Mouse (Mus musculus) adrenal gland, adult 18-20 months (tissue): ENCODE data around the gene Arhgap10. TPM values are rescaled to one million over a fixed set of nuclear protein-coding genes. Genes with fewer than 3 reads are reported as not detected.

Experiments used
- DNase-seq, 2 experiments: peaks; one replicate each; pipeline ENCODE4 v3.0.0; 2021 to 2022; ENCODE audit warnings: low spot score in 2 of 2
- total RNA-seq, 2 experiments: library from RNA; stranded (reverse); gene quantifications; 1 replicate in 1 of 2; 2 replicates in 1 of 2; pipeline ENCODE4 v1.2.3; 2021

The Arhgap10 gene
- total RNA-seq, 2 experiments from 2014 or later, result 12.3 to 26.2 TPM

DNA sequence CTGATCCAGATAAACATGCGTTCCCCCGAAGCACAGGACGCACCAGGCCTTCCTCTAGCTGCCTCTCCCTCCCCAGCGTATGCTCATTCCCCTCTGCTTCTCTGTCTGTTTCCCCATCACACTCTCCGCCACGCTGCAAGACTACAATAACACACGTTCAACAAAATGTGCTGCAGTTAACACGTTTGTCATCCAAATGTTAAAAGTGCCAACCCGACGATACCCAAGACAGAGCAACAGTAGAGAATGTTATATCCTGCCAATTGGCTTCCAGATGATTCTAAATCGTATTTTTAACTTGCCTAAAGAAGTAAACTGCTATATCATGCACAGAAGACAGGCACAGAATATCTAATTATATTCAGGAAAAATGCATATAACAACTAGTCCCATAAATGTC, 223.2 kb downstream of the Arhgap10 start:
- DNase-seq, result no peak

GRCm38 (mm10) chr8:77292649-77293048, 225.1 kb downstream of the Arhgap10 start:
- no peak for DNase-seq

DNA sequence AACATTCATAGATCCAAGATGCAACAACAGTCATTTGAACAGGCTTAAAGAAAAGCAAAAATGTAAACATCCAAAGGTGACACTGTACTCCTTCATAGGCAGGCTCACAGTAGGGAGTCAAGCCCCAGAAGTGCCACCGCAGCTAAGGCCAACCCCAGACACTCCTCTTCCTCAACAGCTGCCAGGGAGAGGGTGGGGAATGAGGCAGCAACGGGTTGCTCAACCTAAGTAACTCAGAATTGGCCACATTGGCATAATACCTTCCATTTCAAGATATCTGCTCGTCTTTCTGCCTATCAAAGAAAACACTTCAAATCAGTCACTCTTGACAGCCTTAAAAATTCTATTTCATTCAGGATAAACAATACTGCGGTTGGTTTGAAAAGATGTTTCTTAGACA, 225.6 kb downstream of the Arhgap10 start:
- DNase-seq, result no peak

- DNase-seq, result no peak
Observed at GRCm38 (mm10) chr8:77288492-77288891, 229.3 kb downstream of the Arhgap10 start.

DNA sequence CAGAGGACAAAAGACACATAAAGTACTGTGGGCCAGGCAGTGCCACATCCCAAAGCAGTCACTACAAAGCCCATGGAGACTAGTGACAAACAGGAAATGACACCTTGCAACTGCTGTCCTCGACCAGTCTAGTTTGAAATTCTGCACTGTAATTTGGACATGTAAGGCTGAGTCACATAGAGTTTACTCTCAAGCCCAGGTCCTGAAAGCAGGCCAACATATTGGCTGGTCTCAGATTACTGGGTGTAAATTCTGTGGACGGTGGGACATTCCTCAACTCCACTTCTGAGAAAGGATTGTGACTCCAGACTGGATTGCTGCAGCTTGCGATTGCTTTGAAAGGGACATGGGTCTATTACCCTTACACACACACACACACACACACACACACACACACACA, 229.7 kb downstream of the Arhgap10 start:
- DNase-seq, result no peak

GRCm38 (mm10) chr8:77284473-77284872, 233.3 kb downstream of the Arhgap10 start:
- no peak for DNase-seq

GRCm38 (mm10) chr8:77282605-77283236, 235.0 kb downstream of the Arhgap10 start:
- DNase-seq, result no peak

DNA sequence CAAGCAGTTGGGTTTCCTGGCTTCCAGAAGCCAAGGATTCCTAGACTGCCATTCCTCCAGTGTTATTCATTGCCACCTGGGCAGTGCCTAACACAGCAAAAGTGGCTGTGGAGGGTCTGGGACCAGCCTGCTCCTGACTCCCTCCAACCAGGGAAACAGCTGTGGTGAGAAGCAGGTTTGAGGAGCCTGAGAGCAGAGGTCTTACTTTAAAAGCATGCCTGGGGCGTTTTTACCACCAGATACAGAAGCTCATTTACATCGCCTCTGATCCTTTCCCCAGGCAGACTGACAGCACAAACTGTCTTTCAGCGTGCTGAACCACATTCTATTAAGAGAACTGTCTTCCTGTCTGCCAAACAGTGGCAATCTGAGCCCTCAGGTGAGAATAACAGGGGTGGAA, 237.8 kb downstream of the Arhgap10 start:
- no peak for DNase-seq

DNA sequence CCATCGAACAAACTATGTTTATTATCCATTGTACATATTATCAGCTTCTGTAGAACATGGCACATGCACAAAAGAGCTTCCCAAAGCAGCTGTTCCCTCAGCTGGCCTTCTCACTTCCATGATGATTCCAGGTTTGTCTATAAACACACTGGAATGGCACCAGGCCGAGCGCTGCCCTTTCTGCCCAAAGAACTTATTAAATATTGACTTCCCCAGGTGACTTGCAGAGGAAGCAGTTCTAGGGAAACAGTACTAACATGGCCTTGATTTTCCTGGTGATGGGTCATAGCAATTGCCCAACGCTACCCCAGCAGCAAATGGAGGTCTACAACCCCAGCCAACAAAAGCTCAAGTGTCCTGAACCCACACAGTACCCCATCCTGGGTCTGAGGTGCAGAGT, 239.5 kb downstream of the Arhgap10 start:
- DNase-seq, result no peak

DNA sequence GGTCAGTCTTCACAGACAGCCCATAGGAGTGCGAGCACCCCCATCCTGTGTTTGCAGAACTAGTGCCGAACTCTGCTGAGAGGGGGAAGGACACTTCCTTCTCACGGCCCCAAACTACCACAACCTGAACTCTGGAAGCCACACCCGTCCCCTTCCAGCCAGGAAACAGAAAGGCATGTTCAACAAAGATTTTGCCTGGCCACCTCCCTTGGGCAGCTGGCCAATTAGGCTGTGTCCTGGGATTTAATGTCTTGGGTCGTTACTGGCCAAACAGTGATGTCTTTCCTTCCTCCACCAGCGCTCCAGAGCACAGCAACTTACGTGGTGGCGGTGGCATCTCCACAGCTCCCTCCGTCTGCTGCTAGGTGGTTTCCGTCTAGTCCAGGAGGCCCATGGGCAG, 240.9 kb downstream of the Arhgap10 start:
- DNase-seq, result peak in 1 of 2 experiments; percentile 41

DNA sequence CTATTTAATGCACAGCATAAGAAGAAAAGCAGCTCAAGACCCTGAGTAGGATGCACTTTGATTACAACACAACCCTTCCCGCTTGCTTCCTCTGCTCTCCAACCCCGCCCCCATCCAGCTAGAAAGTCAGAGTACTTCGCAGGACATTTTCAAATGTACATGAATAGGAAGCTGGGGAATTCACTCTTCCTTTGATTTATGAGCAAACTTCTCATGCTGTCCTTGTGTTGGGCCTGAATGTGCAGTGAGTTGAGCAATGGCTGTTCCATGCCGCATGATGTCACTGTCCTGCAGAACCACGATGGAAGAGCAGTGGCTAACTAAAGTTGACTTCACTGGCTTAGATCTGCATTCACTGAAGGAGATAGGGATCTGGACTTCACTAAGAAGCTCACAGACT, 242.2 kb downstream of the Arhgap10 start:
- no peak for DNase-seq

DNA sequence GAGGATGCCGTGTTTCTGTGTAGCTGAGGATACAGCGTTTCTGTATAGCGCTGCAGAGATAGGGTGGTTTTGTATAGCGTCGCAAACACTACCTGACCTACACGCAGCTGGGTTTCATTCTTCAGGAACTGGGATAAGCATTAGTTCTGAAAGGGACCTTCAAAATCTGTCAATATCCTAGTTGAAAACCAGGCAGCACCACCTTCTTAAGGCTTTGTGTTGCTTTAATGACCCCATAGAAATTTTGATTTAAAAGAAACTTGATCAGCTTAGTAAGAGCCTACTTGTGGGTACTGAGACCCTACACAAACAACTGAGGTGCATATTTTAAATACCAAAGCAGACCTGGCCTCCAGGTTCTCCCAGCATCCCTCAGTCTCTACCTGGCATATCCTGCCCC, 245.6 kb downstream of the Arhgap10 start:
- DNase-seq, result no peak

GRCm38 (mm10) chr8:77267941-77268405, 249.8 kb downstream of the Arhgap10 start:
- no peak for DNase-seq

DNA sequence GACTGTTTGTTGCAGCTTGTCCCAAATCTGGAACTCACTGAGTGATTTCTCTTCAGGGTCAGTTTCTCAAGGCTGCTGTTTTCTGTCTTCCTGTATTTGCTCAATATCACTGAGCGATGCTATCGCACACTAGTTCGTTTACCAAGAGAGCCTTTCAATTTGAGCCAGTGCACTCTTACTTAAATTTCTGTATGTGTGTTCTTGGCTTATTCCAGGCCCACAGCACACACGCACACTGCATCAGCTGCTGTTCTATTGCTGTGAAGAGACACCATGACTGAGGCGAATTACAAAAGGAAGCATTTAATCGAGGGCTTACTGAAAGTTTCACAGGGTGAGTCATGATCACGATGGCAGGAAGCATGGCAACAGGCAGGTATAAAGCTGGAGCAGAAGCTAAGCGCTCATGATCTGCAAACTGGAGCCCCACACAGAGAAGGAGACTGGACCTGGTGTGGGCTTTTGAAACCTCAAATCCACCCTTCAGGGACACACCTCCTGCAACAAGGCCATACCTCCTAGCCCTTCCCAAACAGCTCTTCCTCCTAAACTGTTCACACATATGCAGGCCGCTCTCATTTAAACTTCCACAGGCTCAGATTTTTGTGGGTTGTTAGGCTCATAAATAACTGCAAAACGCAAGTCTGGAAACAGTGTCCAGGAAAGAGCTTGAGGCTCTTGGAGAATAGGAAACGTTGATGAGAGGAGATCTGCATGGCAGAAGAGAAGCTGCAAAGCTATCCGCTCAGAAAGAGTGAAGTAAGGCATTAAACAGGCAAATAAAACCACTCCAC, 255.3 kb downstream of the Arhgap10 start:
- DNase-seq, result no peak

- DNase-seq, result no peak
Observed at GRCm38 (mm10) chr8:77261215-77261614, 256.5 kb downstream of the Arhgap10 start.

DNA sequence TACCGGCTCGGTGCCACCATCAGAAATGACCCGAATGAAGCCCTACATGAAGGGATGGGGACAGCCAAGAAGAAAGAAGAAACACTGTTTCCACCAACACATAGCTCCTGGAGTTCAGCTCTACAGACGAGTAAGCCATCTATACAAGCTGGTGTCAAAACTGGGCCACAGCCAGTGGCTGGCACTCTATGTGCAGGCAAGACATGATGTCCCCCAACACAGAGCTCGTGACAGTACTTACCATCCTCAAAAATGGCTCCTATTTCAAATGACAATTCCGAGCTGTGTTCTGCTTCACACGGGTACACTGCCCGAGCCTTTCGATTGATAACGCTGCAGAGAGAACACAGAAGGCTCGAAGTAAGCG, 260.7 kb downstream of the Arhgap10 start:
- DNase-seq, result no peak

DNA sequence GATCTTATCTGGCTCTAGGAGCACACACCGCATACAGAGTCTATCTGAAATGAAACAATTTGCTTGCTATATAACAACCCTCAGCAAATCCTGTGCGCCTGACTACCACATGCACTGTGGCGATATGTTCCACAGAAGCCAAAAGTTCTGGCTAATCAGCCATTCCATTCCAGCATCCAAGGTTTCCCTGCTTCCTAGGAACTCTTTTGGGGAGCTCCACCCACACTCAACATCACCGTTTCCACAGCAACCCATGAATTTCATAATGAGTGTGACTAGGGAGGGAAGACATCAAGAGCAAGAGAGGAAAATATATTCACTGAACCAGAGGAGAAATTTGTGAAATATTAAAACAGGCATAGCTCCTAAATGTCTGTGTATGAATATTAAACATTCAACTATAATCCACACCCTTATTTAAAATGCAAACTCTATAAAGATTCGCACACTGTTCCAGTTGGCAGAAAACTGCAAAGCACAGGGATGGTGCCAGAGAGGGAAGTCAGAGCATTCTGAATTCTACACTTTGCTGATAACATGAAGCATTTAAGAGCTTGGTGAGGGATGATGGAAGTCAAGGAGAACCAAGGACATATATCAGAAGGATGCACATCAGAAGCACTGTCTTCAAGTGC, 261.2 kb downstream of the Arhgap10 start:
- no peak for DNase-seq

GRCm38 (mm10) chr8:77254466-77254865, 263.3 kb downstream of the Arhgap10 start:
- no peak for DNase-seq

GRCm38 (mm10) chr8:77251134-77251533, 266.6 kb downstream of the Arhgap10 start:
- DNase-seq, result no peak

- DNase-seq, result no peak
Observed at GRCm38 (mm10) chr8:77250094-77250493, 267.7 kb downstream of the Arhgap10 start.

DNA sequence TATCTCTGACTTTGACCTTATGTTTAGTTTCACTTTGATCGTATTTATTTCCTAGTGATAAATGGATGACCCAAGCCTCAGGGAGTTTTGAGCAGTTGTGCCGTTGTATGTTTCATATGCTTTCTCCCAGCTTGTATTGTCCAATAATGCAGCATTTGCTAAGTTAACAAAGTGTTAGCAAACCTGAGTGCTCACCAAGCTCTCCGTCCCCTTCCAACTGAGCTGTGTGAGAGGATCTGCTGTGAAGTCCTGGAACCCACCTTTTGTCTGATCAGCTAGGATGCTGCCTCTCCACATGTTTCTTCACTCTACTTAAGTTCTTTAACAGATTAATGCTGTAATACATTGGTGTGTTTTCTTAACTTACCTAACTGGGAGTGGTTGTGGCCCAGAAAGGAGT, 276.4 kb downstream of the Arhgap10 start:
- DNase-seq, result no peak

DNA sequence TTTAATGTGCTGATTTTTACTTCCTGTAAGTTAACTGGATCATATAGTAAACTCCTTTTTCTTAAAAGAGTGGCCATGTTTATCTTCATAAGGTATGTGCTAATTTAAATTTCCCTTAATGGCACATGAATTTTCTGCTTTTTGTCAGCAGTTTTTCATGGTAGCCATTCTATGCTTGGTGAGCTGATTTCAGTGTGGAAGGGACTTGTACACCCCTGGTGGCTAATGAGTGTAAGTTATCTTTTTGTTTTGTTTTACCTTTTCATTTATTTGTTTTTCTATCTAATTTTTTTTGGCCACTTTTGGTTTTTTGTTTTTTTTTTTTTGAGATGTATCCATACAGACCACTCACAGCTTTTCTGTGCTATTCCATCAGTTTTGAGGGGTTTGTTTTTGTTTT, 278.3 kb downstream of the Arhgap10 start:
- no peak for DNase-seq
